Mouse (Mus musculus) olfactory bulb, adult 2 months (tissue): ENCODE measurements around the gene Abr.

Experiments used
- CTCF ChIP-seq: fragments of 200-500 bp; IDR thresholded peaks from 2 replicates; pipeline ENCODE4 v1.5.1; 2012; ENCODE audit warnings: low read depth, mild to moderate bottlenecking, low read length, moderate library complexity; ENCODE audit not compliant: insufficient read depth
- POLR2A ChIP-seq: fragments of 200-500 bp; IDR thresholded peaks from 2 replicates; pipeline ENCODE4 v1.6.1; 2012; ENCODE audit warnings: mild to moderate bottlenecking, low read depth, low read length, moderate library complexity; ENCODE audit not compliant: insufficient read depth

DNA sequence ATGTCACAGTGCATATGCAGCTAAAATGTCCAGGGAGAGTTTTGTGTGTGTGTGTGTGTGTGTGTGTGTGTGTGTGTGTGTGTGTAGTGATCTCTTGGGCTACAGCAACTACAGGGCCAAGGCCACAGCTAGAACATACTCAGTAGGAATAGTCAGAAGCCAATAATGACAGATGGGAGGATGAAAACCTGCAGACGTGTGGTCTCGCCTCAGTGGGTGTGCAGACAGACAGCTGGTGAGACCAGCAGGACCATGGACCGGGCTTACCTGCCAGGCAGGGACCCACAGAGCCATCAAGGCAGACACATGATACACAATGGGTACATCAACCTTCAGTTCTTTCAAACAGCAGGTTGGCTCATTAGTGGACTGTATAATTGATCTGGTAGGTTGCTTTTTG lies 84.7 kb downstream of the Abr start:
- TF ChIP-seq CTCF (no peak), POLR2A (no peak)
